ENCODE assay signal across 12 mouse cellular contexts in the genomic region with DNA sequence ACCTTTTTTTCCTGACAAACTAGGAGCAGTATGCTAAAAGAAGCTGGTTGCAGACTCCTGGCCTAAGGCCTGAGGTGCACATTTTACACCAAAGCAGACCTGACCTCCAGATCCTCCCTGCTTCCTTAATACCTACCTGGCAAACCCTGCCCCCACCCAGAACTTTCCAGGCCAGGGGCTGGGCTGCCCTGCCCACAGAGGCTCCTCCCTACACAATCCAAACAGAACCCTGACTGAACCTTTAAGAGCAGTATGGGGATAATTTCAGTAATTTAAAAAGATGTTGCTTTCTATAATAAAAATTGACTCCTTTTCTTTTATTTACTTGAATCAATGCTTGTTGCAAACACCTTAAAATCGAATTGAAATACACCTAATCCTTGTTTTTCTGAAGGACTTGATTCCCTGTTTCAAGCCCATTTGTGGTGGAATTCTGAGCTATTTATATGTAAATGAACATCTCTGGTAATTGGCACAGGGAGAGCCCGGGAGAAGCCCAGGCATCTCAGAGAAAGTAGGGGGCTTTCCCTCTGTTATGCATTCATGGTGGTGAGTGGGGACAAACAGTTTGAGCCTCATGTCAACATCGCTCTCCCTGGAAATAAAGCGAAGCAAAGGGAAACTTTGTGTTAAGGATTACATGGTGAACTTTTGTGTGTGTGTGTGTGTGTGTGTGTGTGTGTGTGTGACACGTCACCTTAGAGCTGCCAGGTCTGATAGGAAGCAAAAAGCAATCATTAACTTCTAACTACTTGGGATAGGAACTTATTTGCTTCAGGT.
DNase-seq lines count a peak whose midpoint lies in the region; ATAC-seq and TF ChIP-seq lines count a peak whose summit lies in the region.
"Had no signal": no experiment of that assay in that cellular context is flagged by ENCODE, and none has a peak within 500 bp of the region (broad histone marks: within the 10 kb centered on the region; RNA-seq: fewer than 3 reads in every experiment).

No protein-coding gene starts in this region.

- H3K9me3 ChIP-seq in forebrain, embryonic 16.5 days (ENCODE audit: control insufficient read depth, low read length) = no peaks in the 10 kb centered on the region
- H3K9me3 ChIP-seq in stomach, postnatal 0 days (ENCODE audit: control insufficient read depth, low read length) = no peaks in the 10 kb centered on the region
- H3K9me3 ChIP-seq: liver, embryonic 12.5 days; megakaryocyte, embryonic 14.5 days had no signal

- peaks cover 5% of the 10 kb centered on the region; the same call in 1 of the 2 replicates for H3K4me1 ChIP-seq in forebrain, embryonic 16.5 days (replicated peaks; ENCODE audit: control insufficient read depth, insufficient read depth, low read length)
- no peaks in the 10 kb centered on the region for H3K4me1 ChIP-seq in stomach, postnatal 0 days (replicated peaks; ENCODE audit: control insufficient read depth, insufficient read depth)

- no peak overlapping the region for H3K27ac ChIP-seq in forebrain, embryonic 16.5 days (ENCODE audit: low read length)
- H3K27ac ChIP-seq in stomach, postnatal 0 days (replicated peaks) = peak overlapping the region; percentile 56; the same call in 1 of the 2 replicates
- H3K27ac ChIP-seq: liver, embryonic 12.5 days had no signal

- no peak overlapping the region for H3K4me2 ChIP-seq in forebrain, embryonic 16.5 days (ENCODE audit: low read length)
- H3K4me2 ChIP-seq in stomach, postnatal 0 days (replicated peaks; ENCODE audit: low read depth) = no peak overlapping the region
- H3K4me2 ChIP-seq: liver, embryonic 12.5 days had no signal

- no peak for TF ChIP-seq EP300 in stomach, postnatal 0 days (optimal IDR thresholded peaks at IDR 0.05)

- no peak overlapping the region for H3K9ac ChIP-seq in forebrain, embryonic 16.5 days (replicated peaks; ENCODE audit: low read depth, low read length)
- no peak overlapping the region for H3K9ac ChIP-seq in stomach, postnatal 0 days (ENCODE audit: low read length)
- H3K9ac ChIP-seq: liver, embryonic 12.5 days had no signal

- DNase-seq in lung, postnatal 36 days = peak; percentile 1
- no peak for DNase-seq in lung, postnatal 25 days (ENCODE audit: low spot score)
- DNase-seq in kidney, postnatal 25 days = peak; percentile 14 to 51
- DNase-seq in stomach, postnatal 0 days (ENCODE audit: low spot score) = peak; percentile 74
- no peak for DNase-seq in spleen, postnatal 36 days (ENCODE audit: low spot score in 2 of 2)
- DNase-seq in gastrocnemius, postnatal 10 days = no peak
- DNase-seq in lung, postnatal 4 days = no peak
- DNase-seq: cerebellum, postnatal 10 days had no signal

- peak; percentile 80 for ATAC-seq in forebrain, embryonic 16.5 days
- ATAC-seq in stomach, postnatal 0 days (ENCODE audit: low FRiP score, low TSS enrichment) = peak; percentile 89
- ATAC-seq: CD4-positive, CD25-positive, alpha-beta regulatory T cell, adult 4 months; liver, embryonic 12.5 days had no signal

- WGBS in forebrain, embryonic 16.5 days = 8% methylated on average over 5 of the region's 5 CpGs
- 45% methylated on average over 5 of the region's 5 CpGs for WGBS in stomach, postnatal 0 days

- no peaks in the 10 kb centered on the region for H3K36me3 ChIP-seq in forebrain, embryonic 16.5 days (ENCODE audit: control insufficient read depth, insufficient read depth)
- no peaks in the 10 kb centered on the region for H3K36me3 ChIP-seq in stomach, postnatal 0 days (ENCODE audit: control insufficient read depth, insufficient read depth, low read length)
- H3K36me3 ChIP-seq: liver, embryonic 12.5 days had no signal

- no peak for TF ChIP-seq CTCF in stomach, postnatal 0 days (IDR thresholded peaks at IDR 0.05; ENCODE audit: low read depth)

- H3K27me3 ChIP-seq in forebrain, embryonic 16.5 days (replicated peaks; ENCODE audit: control insufficient read depth, insufficient read depth, low read length) = no peaks in the 10 kb centered on the region
- H3K27me3 ChIP-seq in stomach, postnatal 0 days (ENCODE audit: control insufficient read depth, insufficient read depth, low read length) = no peaks in the 10 kb centered on the region
- H3K27me3 ChIP-seq: liver, embryonic 12.5 days; megakaryocyte, embryonic 14.5 days had no signal

- no peak overlapping the region for H3K4me3 ChIP-seq in forebrain, embryonic 16.5 days (replicated peaks; ENCODE audit: low read length)
- no peak overlapping the region for H3K4me3 ChIP-seq in stomach, postnatal 0 days (ENCODE audit: low read depth, low read length)
- H3K4me3 ChIP-seq: liver, embryonic 12.5 days; megakaryocyte, embryonic 14.5 days had no signal

Comparison
In these comparisons a context has a peak if more than half of its experiments do, and no peak if none do; other contexts are left out.
1. DNase-seq: peak in lung, postnatal 36 days (single experiment), kidney, postnatal 25 days (2 of 2) and stomach, postnatal 0 days (single experiment); none in lung, postnatal 25 days (single experiment), spleen, postnatal 36 days (0 of 2), gastrocnemius, postnatal 10 days (single experiment) and lung, postnatal 4 days (0 of 2).